Mouse (Mus musculus) embryonic fibroblast, embryonic 13.5 days (primary cell): Measurements from ENCODE around the gene Rap1gap.

Source experiments
- CTCF ChIP-seq: IDR thresholded peaks from 2 replicates; pipeline ENCODE4 v1.5.1; 2011; ENCODE audit warnings: mild to moderate bottlenecking, control low read depth, low read length, moderate library complexity, borderline replicate concordance; ENCODE audit not compliant: insufficient read depth
- POLR2A ChIP-seq: IDR thresholded peaks from 2 replicates; pipeline ENCODE4 v1.6.1; 2011; ENCODE audit warnings: low read depth, mild to moderate bottlenecking, control low read depth, low read length, moderate library complexity

DNA sequence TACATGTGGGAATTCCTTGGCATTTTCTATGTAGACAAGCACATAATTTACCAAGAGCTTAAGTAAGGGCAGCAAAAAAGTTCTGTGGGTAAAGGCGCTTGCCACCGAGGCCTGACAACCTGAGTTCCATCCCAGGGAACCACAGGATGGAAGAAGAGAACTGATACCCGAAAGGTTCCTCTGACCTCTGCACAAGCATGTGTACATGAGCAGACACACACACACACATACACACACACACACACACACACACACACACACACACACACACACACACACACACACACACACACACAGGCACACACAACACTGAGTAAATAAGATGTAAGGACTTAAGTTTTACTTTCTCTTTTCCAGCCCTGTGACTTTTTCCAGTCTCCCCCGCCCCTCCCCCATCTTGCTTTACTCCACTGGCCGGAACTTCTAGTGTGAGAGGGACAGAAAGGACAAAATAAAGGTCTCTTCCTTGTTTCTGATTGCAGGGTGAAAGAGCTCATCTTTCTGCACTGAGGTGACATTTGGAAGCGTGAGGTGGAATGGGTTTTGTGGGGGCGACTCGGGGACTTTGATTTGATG lies 99.5 kb downstream of the Rap1gap start:
- TF ChIP-seq CTCF, result no peak
- no peak for TF ChIP-seq POLR2A
